Mouse (Mus musculus) G1E (cell line): ENCODE measurements at regions not wholly inside any gene's neighbourhood (a gene's known extent, or its start where the extent isn't known, plus 50 kb on each side); places are given as distances from the start of the nearest gene placed in this dataset.

Experiments used
- ATAC-seq: 2 replicates; pipeline ENCODE4 v1.8.0; 2016; ENCODE audit warnings: mild to moderate bottlenecking; ENCODE audit not compliant: insufficient number of reproducible peaks, poor library complexity, low FRiP score, severe bottlenecking; ENCODE audit errors: extremely low read depth
- DNase-seq: peaks from one replicate; pipeline ENCODE4 v3.0.0; 2012; ENCODE audit warnings: low spot score
- H3K27me3 ChIP-seq: 2 replicates; pipeline ENCODE4 v1.6.1; 2012; ENCODE audit warnings: mild to moderate bottlenecking, low read length, inconsistent platforms; ENCODE audit not compliant: insufficient read depth
- H3K36me3 ChIP-seq: replicated peaks from 2 replicates; pipeline ENCODE3; 2012; ENCODE audit warnings: mild to moderate bottlenecking, inconsistent platforms
- H3K4me1 ChIP-seq: 2 replicates; pipeline ENCODE4 v1.6.1; 2012; ENCODE audit warnings: low read depth, low read length, inconsistent platforms, mixed read lengths; ENCODE audit not compliant: insufficient read depth
- H3K4me3 ChIP-seq: 2 replicates; pipeline ENCODE4 v1.5.1; 2012; ENCODE audit warnings: low read depth, mild to moderate bottlenecking, inconsistent platforms, low read length, moderate library complexity, mixed read lengths
- H3K9me3 ChIP-seq: replicated peaks from 2 replicates; pipeline ENCODE4 v1.6.1; 2012; ENCODE audit warnings: inconsistent platforms
- CTCF ChIP-seq: IDR thresholded peaks from 2 replicates; pipeline ENCODE4 v1.5.1; 2012; ENCODE audit warnings: low read depth, low read length, inconsistent platforms, mixed read lengths
- GATA1 ChIP-seq: IDR thresholded peaks from 2 replicates; pipeline ENCODE4 v1.6.1; 2012; ENCODE audit warnings: borderline replicate concordance, low read length, inconsistent platforms, mixed read lengths
- GATA2 ChIP-seq: IDR thresholded peaks from 2 replicates; pipeline ENCODE4 v1.6.1; 2012; ENCODE audit warnings: low read depth, low read length, inconsistent platforms, borderline replicate concordance
- POLR2AphosphoS5 ChIP-seq: IDR thresholded peaks from 2 replicates; pipeline ENCODE4 v1.6.1; 2012; ENCODE audit warnings: low read depth, low read length, inconsistent platforms; ENCODE audit not compliant: insufficient replicate concordance
- TAL1 ChIP-seq: conservative IDR thresholded peaks from 2 replicates; pipeline ENCODE4 v1.6.1; 2012; ENCODE audit warnings: low read depth, low read length, inconsistent platforms, mixed read lengths

GRCm38 (mm10) chr12:106227563-106227840 is 217.5 kb downstream of the Vrk1 start:
- DNase-seq = no peak
- Histone ChIP-seq H3K4me3 (no peak overlapping the region; the same call in 1 of the 2 replicates), H3K4me1 (no peaks in the 10 kb centered on the region), H3K9me3 (peaks cover 85% of the 10 kb centered on the region), H3K36me3 (no peaks in the 10 kb centered on the region), H3K27me3 (no peaks in the 10 kb centered on the region)
- ATAC-seq = no peak
- no peak for TF ChIP-seq GATA2
- no peak for TF ChIP-seq POLR2AphosphoS5
- TF ChIP-seq GATA1 = no peak
- TF ChIP-seq CTCF = no peak
- no peak for TF ChIP-seq TAL1

GRCm38 (mm10) chr12:106245178-106245840 is 235.3 kb downstream of the Vrk1 start:
- DNase-seq (no peak), ATAC-seq (no peak)
- H3K27me3 ChIP-seq = no peaks in the 10 kb centered on the region
- no peaks in the 10 kb centered on the region for H3K4me1 ChIP-seq
- no peak for TF ChIP-seq CTCF
- no peak for TF ChIP-seq TAL1
- TF ChIP-seq POLR2AphosphoS5 = no peak
- no peak for TF ChIP-seq GATA1
- TF ChIP-seq GATA2 = no peak
- H3K4me3 ChIP-seq = no peak overlapping the region
- H3K36me3 ChIP-seq = no peaks in the 10 kb centered on the region
- H3K9me3 ChIP-seq = peaks cover 80% of the 10 kb centered on the region

- DNase-seq (no peak), ATAC-seq (no peak)
- H3K36me3 ChIP-seq = no peaks in the 10 kb centered on the region
- TF ChIP-seq GATA2 (no peak), POLR2AphosphoS5 (no peak), GATA1 (no peak), CTCF (no peak), TAL1 (no peak)
- H3K4me3 ChIP-seq = no peak overlapping the region
- H3K4me1 ChIP-seq = no peaks in the 10 kb centered on the region
- H3K9me3 ChIP-seq = peaks cover 84% of the 10 kb centered on the region
- peaks cover 2% of the 10 kb centered on the region; the same call in 1 of the 2 replicates for H3K27me3 ChIP-seq
Observed at GRCm38 (mm10) chr12:106273591-106273990, 263.6 kb downstream of the Vrk1 start.

- DNase-seq (no peak), ATAC-seq (no peak)
- H3K4me3 ChIP-seq = no peak overlapping the region; the same call in 1 of the 2 replicates
- no peaks in the 10 kb centered on the region for H3K36me3 ChIP-seq
- no peaks in the 10 kb centered on the region for H3K4me1 ChIP-seq
- peaks cover 2% of the 10 kb centered on the region; the same call in 1 of the 2 replicates for H3K27me3 ChIP-seq
- peaks cover 84% of the 10 kb centered on the region for H3K9me3 ChIP-seq
- TF ChIP-seq CTCF (no peak), GATA2 (no peak), POLR2AphosphoS5 (no peak), TAL1 (no peak), GATA1 (no peak)
Observed at GRCm38 (mm10) chr12:106277886-106278285, 267.9 kb downstream of the Vrk1 start.

- Histone ChIP-seq H3K27me3 (peaks cover 2% of the 10 kb centered on the region; the same call in 1 of the 2 replicates), H3K4me3 (no peak overlapping the region), H3K36me3 (no peaks in the 10 kb centered on the region), H3K4me1 (no peaks in the 10 kb centered on the region), H3K9me3 (peaks cover 91% of the 10 kb centered on the region)
- TF ChIP-seq TAL1 (no peak), GATA2 (no peak)
- DNase-seq = no peak
- ATAC-seq = no peak
Observed at GRCm38 (mm10) chr12:106282491-106283106, 272.6 kb downstream of the Vrk1 start.

- Histone ChIP-seq H3K27me3 (no peaks in the 10 kb centered on the region; the same call in 1 of the 2 replicates), H3K4me1 (no peaks in the 10 kb centered on the region), H3K36me3 (no peaks in the 10 kb centered on the region), H3K9me3 (peaks cover 88% of the 10 kb centered on the region), H3K4me3 (no peak overlapping the region)
- ATAC-seq (no peak), DNase-seq (no peak)
- TF ChIP-seq TAL1 = no peak
- no peak for TF ChIP-seq CTCF
- TF ChIP-seq POLR2AphosphoS5 = no peak
- TF ChIP-seq GATA2 = no peak
- no peak for TF ChIP-seq GATA1
Observed at GRCm38 (mm10) chr12:106284814-106285213, 274.8 kb downstream of the Vrk1 start.
